Mouse (Mus musculus): ENCODE results near the gene Lrpap1.

Lrpap1 gene

DNA sequence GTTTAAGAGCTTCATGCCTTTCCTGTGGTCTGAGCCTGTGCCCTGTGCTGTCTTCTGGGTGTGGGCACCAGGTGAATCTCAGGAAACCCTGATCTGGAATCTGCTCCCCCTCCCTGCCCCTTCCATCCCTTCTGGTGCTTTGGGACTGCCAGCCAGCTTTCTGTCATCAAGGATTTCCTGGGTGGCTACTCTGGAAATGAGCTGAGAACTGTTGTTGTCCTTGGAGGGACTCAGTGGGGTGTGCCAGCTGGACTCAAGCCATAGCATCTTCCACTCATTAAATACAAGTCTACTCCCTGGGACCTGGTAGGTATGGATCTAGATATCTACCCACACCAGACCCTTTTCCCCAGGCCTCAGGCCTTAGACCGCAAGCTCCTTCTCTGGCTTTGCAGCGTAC lies 12.9 kb upstream of the Lrpap1 start:
- DNase-seq: no peak

DNA sequence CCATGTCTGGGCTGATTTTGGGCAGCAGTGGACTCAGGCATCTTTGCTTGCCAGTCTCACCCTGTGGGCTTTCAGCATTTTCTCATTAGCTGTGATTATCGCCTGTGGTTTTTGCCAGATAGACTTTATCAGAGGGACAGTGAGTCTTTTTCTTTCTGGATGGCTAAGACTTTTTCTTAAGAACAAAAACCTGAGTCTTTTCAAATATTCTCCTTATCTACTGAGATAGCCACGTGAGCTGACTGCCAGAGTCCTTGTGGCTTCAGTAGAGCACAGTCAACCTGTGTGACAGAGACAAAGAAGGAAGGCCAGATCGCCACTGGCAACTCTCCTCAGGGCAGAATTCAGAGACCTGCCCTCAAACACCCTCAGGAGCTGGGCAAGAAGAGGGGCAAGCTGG lies 12.1 kb upstream of the Lrpap1 start:
- no peak for DNase-seq

DNA sequence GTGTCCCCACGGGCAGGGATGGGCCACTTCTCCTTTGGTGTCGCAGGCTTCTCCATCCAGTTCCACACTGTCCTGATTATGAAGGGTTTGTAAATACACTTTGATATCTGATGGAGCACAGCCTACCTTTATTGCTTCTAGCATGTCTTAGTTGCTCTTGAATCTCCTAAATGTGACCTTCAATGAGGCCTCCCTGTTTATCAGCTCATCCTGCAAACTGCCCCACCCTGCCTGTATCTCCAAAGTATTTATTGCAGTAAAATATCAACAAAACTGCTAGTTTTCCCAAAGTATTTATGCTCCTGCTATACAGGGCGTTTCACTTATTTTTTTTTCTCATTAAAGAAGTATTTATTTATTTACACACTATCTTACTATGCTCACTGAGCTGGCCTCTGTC lies 10.4 kb upstream of the Lrpap1 start:
- DNase-seq: no peak

DNA sequence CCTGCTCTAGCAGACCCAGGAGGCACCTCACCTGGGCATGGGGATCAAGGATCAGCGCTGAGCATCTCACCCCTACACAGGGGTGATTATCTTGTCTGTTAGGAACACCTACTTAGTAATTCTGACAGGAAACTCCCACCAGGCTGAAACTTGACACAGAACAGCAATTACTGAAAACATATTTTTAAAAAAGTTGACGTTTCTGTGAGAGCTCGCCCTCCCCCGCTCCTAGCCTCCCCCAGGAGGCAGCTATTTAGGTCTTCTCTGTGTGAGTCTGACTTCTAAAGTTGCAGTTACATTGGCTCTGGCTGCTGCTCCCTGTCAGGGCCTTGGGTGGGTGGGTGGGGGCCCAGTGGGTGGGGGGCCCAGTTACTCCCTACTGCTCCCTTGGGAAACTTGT lies 6.9 kb upstream of the Lrpap1 start:
- DNase-seq: no peak

DNA sequence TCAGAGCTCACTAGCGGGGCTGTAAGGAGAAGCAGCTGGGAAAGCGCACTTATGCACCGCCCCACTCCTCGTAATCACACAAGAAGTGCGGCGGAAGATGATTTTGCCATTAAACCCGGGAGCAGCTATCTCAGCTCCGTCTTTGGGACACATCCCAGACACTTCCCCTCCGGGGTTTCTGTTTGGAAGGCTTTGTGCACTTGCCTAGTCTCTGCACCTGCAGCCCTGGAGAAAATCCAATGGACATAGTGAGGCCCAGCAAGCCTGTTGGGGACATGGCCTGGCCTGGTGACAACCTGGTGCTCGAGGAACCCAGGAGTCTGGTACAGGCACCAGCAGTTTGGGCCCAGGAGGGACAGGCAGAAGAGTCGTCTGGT lies 344 bp upstream of the Lrpap1 start:
- no peak for DNase-seq

DNA sequence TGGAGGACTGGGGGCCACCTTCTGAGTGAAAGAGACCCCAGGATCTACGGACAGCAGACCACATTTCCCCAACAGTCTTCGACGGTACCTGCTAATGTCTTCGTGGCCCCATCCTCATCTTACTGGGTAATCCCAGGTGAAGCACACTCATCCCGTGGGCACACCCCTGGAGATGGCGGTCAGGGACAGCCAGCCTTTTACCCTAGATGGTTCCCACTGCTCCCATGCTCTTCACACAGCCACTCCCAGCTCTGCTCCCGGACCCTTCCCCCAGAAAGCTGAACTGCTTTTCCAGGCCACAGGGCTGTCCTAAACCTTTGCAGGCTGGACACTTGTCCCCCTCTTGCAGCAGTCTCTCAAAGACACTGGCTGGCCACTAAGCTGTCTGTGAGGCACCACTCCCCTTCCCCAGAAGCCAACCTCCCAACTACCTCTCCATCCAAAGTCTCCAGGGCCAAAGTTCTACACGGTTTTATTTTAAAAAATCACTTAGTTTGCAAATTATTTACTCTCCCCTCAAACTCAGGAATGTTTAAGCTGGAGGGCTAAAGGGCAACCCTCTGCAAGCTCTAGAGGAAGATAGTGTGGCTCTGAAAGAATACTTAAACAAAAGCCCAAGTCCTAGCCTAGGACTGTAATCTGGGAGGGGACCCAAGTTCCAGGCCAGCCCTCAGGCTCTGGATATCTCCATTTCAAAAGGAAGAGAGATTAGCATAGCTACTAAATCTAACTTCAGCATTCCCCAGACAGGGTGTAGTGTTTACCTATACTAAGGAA lies 1.2 kb downstream of the Lrpap1 start:
- no peak for DNase-seq

DNA sequence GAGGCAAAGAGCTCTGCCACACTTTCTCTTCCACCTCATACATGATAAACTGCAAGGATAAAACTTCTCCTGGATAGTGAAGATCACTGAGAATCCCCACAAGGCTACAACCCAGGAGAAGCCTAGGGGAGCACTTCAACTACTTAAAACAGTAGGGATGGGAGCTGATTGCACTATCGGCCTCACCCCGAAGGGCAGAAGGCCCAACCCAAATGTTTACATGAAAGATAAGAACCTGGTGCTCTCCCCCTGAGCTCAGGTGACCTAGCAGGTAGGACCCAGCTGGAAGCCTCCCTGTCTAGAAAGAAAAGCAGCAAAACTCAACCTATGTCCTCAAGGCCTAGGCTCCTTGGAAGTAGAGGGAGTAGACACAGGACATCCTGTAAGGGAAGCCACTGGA lies 2.0 kb downstream of the Lrpap1 start:
- DNase-seq: no peak

DNA sequence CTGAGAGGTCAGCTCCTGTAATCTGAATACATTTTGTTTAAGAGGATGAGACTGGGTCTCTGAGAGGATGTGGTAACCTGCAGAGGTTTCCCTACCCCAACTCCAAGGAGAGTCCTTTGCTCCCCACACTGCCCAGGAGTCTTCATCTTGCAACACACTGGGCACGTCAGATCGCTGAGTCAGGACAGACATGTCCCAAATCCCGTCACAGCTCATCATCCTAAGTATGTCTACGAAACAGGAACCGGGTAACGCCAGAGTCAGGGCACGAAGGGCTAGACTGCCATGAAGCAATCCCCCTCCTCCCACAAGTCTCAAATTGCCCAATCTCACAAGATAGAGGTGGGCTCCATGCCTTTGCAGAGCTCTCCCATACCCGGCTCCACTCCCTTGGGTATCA lies 2.5 kb downstream of the Lrpap1 start:
- DNase-seq: no peak

DNA sequence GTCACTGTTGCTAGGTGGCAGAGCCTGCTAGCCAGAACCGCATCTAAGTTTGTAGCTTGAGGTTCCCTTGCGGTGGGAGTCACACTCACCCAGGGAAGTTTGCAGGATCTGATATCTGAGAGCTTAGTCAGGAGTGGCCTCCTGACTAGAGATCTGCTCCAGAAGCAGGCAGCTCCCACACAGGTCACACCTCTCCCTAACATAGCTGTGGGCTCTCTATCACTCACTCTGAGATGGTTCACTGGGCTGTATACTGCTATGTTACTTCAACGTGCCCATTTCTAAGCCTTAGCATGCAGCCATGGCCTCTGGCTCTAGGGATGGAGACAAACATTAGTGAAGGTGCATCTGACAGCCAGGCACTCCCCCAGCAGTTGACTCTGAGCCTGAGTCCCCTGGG lies 13.9 kb downstream of the Lrpap1 start:
- DNase-seq: no peak

DNA sequence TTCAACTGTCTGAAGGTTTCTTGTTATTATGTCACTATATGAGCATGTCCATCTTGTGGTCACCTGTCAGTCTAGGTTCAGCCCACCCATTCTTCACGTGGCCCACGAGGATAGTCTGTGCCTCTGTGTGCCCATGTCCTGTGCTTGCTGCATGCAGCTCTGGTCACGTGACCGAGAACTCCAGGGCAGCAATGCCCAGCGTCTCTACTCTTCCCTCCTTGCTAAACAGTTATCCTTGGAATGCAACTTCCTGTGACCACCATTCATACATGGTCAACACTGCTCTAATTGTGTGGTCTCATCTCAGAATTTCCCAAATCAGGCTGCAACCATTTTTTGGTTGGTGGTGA lies 16.0 kb downstream of the Lrpap1 start:
- DNase-seq: no peak

DNA sequence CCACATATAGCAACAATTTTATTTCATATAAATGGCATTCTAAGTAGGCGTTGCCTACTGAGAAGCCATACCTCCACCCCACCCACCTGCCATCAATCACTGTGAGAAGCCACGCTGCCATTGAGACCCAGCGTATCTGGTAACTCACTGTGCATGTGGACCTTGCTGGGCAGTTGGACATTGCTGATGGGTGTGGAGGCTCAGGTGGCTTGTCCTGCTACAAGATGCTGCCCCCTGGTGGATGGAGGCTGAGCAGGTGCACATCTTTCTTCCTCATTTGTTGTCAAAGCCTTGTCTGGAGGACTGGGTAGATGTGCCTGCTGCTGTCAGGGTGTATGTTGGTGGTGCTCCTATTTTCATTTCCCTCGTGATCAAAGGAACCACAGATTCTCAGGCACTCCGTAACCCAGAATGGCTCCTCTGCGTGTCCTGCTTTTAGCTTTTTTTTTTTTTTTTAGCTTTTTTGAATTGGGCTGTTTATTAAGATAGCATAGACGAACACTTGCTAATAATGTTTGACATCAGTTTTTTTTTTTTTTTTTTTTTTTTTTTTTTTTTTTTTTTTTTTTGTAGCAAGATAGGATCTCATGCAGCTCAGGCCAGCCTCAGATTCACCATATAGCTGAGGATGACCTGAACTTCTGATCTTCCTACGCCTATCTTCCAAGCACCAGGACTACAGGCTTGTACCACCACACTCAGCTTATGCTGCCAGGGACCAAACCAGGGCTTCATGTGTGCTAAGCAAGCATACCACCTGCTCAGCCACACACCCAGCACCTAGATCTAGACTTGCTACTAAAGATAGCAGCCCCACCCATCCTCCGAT lies 16.6 kb downstream of the Lrpap1 start:
- DNase-seq: peak; percentile 79

DNA sequence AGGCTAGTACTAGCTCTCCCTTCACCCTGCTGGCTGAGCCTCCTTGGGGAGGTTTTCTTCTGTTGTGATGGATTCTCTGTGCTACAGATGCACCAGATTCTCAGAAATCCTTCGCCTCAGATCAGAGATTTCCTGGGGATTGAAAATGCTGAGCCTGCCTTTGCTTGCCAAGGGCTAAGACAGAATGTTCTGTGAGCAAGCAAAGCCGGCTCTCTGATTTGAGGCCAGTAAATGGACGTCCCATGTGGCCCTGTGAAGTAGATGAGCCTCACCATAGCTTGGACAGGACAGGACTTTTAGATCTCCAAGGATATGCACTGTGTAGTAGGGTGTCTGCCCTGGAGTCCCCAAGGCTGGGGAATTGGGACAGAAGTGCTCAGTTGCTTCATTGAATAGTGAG lies 20.7 kb downstream of the Lrpap1 start:
- DNase-seq: no peak

DNA sequence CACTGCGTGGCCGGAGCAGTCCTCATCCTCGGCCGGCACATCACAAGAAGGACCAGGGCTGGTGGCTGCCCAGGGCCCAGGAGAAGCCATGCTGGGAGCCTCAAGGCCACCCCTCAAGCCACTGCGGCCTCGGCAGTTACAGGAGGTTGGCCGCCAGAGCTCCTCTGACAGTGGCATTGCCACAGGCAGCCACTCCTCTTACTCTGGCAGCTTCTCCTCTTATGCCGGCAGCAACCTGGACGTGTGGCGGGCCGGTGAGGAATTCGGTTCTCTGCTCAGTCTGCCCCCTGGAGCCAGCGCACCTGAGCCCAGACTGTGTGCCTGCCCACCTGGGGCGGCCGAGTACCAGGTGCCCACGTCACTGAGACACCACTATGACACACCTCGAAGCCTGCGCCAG lies 26.5 kb downstream of the Lrpap1 start:
- peak; percentile 15 for DNase-seq

DNA sequence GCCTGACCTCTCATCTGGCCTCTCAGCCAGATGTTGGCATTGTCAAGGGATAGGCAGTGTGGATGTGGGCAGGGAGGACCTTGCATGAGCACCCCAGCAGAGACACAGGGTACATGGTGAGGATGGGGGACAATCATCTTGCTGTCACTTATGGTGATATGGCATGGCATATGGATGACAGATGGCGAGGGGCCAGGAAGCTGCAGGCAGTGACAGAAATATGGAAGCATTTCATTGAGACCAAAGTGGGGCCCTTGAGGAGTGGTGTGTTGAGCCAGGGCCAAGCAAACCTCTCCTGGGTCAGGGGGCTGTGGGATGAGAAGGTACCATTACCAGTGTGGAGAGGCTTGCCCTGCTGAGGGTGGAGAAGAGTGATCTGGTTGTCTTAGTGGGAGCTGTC lies 29.2 kb downstream of the Lrpap1 start:
- DNase-seq: no peak

DNA sequence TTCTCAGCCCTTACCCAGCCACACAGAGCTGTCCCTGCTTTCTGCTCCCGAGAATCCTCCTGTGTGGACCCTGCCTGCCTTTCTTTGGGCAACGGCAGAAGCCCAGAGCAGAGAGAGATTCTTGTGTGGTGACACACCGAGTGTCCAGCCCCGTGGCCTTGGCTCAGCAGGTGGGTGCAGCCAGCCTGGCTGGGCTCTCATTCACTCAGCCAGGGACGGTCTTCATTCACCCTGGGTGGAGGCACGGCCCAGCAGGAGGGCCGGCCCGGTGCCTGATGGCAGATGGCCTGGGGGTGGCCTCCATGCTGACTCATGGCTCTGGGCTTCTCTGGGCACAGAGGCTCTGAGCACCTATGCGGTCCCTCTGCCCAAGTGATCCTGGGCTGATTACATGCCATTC lies 31.6 kb downstream of the Lrpap1 start:
- DNase-seq: no peak

DNA sequence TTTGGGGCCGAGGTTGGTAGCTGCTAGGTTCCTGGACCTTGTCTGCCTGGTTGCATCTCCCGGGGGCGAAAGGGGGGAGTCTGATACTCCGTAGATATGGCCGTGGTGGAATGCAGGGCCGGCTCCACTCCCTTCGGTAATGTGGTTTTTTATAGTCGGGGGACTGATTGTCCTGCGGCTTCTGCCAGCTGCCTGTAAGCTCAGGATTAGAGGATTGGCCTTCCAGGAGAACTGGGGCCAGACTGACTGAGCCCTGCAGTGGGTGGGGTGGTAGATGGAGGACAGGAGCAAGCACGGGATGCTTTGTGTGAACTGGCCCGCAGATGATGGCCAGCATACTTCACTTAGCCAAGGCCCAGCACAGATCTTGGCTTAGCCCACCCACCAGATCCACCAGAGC lies 32.3 kb downstream of the Lrpap1 start:
- peak; percentile 46 for DNase-seq

DNA sequence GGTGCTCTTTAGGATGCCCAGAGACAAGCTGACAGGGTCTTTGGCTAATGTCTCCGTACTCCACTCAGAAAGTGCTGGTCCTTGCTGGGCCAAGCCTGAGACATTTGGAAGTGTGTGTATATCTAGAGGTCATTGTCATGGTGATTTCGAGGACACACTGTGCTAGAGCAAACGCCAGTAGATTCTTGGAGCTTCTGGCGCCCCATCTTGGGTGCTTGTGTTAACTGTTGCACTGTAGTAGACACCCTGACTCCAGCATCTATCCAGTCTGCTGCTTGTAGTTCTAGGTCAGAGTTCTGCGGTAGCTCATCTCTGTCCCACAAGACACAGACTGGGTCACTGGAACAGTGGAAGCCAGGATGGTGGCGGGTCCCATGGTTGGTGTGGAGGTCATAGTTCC lies 33.7 kb downstream of the Lrpap1 start:
- no peak for DNase-seq

DNA sequence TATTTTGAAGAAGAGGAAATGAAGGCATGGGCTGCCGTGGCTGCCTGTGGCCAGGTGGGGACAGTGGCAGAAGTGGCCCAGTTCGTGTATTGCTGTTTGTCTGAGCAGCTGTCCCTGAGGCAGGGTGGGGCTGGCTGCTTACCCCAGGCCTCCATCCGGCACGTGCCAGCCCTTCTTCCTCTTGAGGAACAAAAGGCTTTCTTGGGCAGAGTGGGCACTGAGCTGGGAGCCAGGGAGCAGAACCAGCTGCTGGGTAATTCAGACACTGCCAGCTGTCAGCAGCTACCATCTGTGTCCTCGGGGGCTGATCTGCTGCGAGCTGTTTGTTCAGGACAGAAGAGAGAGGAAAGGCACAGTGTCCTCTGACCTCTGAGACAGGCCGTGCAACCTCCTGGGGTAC lies 34.6 kb downstream of the Lrpap1 start:
- peak; percentile 85 for DNase-seq

DNA sequence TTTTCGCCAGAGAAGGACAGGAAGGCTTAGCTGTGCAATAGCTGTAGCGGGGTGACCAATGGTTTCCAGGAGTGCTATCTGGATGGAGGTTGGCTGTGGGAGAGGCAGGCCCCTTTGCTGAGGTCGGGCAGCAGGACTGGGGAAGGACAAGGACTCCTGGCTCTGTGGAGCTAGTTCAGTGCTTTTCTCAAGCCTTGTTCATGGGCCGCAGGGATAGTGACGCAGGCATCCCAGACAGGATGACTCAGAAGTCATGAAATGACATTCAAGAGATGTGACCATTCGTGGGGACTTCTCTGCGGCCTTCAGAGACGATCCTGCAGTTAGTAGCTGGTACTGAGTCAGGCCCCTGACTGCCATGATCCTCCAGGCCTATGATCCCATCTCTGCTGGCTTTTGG lies 35.3 kb downstream of the Lrpap1 start:
- no peak for DNase-seq

DNA sequence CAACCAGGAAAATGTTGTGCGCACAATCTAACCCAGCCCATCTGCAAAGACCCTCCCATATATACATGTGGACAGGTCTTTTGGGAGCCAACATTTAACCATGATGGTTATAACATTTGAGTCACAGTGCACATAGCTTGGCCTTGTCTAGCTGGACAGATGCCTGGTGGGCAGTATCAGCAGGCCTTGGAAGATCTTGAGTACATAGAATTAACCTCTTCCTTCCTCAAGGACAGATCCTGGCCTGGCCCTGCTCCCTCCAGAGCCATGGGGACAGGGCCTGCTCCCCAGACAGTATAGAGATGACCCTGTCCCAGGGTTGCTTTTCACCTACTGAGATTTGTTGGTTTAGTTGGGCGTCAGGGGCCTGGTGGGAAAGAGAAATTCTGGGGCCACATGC lies 35.7 kb downstream of the Lrpap1 start:
- DNase-seq: no peak

DNA sequence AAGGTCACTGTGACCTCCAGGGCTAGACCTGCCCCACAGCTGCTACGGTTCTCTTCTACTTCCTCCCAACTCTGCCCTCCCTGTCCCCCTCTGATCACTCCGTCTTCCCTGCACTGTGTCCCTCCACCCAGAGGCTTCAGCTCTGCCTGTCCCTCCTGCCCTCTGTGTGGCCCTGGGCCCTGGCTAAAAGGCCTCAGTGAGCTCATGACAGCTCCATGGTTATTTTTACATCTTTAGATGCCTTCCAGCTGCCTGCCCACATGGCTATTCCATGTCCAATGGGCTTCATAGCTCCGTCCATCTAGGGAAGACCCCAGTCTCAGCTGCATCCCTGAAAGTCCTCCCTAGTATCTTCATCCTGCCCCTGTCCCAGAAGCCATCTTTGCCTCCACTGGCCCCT lies 45.5 kb downstream of the Lrpap1 start:
- no peak for DNase-seq

DNA sequence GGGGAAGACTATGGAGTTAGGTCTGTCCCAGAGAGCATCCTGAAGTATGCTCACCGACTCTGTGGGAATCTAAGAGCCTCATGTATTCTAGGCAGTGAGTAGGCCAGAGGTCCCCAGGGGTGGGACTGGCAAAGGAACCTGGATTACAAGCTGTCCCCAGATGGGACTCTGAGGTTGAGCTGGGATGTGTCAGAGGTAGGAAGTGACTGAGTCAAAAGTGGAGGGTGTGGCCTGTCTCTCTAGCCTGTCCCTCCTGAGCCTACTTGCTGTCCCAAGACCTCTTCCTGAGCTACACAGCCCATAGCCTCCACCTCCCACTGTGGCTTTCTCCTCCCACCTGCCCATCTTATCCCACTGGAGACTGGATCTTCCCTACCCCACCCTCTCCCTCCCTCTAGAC lies 47.4 kb downstream of the Lrpap1 start:
- DNase-seq: no peak

DNA sequence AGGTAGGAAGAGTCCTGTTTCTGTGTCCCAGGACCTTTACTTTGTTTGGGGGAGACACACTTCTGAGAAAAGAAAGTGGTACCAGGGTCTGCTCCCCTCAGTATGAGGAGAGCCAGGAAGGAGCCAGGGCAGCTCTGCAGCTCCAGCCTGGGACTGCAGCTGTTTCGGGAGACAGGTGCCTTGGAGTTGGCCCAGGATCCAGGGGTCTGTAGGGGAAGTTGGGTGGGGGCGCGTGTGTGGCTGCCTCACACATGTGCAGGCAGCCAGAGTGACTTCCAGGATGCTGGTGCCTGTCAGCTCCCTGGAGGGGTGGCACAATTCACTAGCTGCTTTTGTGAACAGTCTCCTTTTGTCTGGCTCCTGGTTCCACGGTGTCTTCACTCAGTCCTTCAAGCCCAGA lies 48.0 kb downstream of the Lrpap1 start:
- DNase-seq: peak; percentile 31

DNA sequence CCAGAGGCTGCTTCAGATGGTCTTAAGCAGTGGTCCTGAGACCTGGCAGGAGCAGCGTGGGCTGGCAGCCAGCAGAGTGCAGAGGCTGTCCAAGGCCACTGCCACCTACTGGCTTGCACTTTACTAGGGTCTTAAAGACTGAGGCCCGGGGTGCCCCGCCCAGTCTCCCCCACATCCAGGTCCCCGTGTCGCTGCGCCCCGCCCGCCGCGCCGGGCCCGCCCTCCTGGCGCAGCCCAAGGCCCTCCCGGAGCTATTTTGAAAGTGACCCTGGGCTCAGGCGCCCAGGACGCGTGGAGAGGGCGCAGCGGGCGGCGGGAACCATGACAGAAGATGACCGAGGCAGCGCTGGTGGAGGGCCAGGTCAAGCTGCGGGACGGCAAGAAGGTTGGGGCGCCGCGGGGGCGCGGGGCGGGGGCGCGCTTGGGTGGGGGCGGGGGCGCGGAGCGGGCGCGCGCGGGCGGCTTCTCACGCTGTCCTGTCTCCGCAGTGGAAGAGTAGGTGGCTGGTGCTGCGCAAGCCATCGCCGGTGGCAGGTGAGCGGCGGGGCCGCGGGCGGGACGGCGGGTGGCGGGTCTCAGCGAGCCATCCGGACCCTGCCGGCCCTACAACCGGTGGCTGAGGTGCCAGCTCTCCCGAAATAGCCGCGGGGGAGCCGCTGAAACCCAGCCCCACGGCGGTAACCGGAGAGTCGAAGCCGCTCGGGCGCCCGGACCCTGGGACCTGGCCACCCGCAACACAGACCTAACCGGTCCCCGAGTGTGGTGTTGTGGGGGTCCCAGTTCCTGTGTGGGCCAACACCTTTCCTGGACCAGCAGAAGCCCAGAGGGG lies 48.7 kb downstream of the Lrpap1 start, which contains the start of gene Dok7:
Gene Dok7 (plus strand): TSS at position 163 of the 829 bp plus-strand sequence.
- peak; percentile 81 for DNase-seq

Data from retina, postnatal 1 day (tissue).